Mouse (Mus musculus) hindbrain, embryonic 11.5 days (tissue): ENCODE results near the gene Serbp1. TPM values are rescaled to one million over a fixed set of nuclear protein-coding genes. Genes with fewer than 3 reads are reported as not detected.

Experiments used
- ATAC-seq: fragments of 200-750 bp; cut with Nextera tagmentation; 2 replicates; pipeline ENCODE4 v1.8.0; 2017; ENCODE audit warnings: mild to moderate bottlenecking, moderate TSS enrichment, moderate library complexity; ENCODE audit not compliant: low FRiP score
- DNase-seq: peaks from one replicate; pipeline ENCODE4 v3.0.0-alpha.2; 2015; ENCODE audit warnings: low spot score
- H3K27ac ChIP-seq: fragments of 300-500 bp; sonication (generic); 2 replicates; pipeline ENCODE4 v1.5.1; 2014; ENCODE audit warnings: mild to moderate bottlenecking, low read depth, low read length
- H3K27me3 ChIP-seq: fragments of 300-500 bp; sonication (generic); 2 replicates; pipeline ENCODE4 v1.6.1; 2014; ENCODE audit warnings: mild to moderate bottlenecking, low read length, moderate library complexity, mixed read lengths; ENCODE audit not compliant: control insufficient read depth, insufficient read depth
- H3K36me3 ChIP-seq: fragments of 300-500 bp; sonication (generic); 2 replicates; pipeline ENCODE4 v1.6.1; 2014; ENCODE audit warnings: mild to moderate bottlenecking, low read length, moderate library complexity, mixed read lengths; ENCODE audit not compliant: control insufficient read depth, insufficient read depth
- H3K4me1 ChIP-seq: fragments of 300-500 bp; sonication (generic); replicated peaks from 2 replicates; pipeline ENCODE4 v1.6.1; 2014; ENCODE audit warnings: low read length, mixed read lengths; ENCODE audit not compliant: control insufficient read depth, insufficient read depth
- H3K4me2 ChIP-seq: fragments of 300-500 bp; sonication (generic); replicated peaks from 2 replicates; pipeline ENCODE4 v1.6.1; 2014; ENCODE audit warnings: mild to moderate bottlenecking, low read depth, low read length
- H3K4me3 ChIP-seq: fragments of 300-500 bp; sonication (generic); 2 replicates; pipeline ENCODE4 v1.5.1; 2014; ENCODE audit warnings: low read depth, low read length
- H3K9ac ChIP-seq: fragments of 300-500 bp; sonication (generic); 2 replicates; pipeline ENCODE4 v1.6.1; 2014; ENCODE audit warnings: low read depth, low read length
- H3K9me3 ChIP-seq: fragments of 300-500 bp; sonication (generic); 2 replicates; pipeline ENCODE4 v1.6.1; 2016; ENCODE audit warnings: low read length; ENCODE audit not compliant: control insufficient read depth
- WGBS: fragments of 180-500 bp; shearing (Covaris S2); extraction: QIAGEN DNeasy Blood & Tissue Kit; methylation state at CpG from one replicate; pipeline ENCODE4 v1.1.7; 2014; 5-methylcytosine and 5-hydroxymethylcytosine counted together
- polyA plus RNA-seq: library from polyadenylated mRNA; unstranded; fragments of >200 nt; fragmentation: Nextera tagmentation; extraction: Ambion mirVana; gene quantifications from 2 replicates; pipeline ENCODE4 v1.2.1, GENCODE M21; 2014

Gene Serbp1
- polyA plus RNA-seq, 1 experiment from 2014 or later, result 546 TPM

- DNase-seq, result peak; percentile 69
- Histone ChIP-seq H3K9me3 (no peaks in the 10 kb centered on the region), H3K27me3 (no peaks in the 10 kb centered on the region), H3K4me2 (no peak overlapping the region), H3K9ac (no peak overlapping the region), H3K36me3 (no peaks in the 10 kb centered on the region), H3K4me1 (no peaks in the 10 kb centered on the region), H3K27ac (no peak overlapping the region), H3K4me3 (no peak overlapping the region)
- ATAC-seq, result 0 out of 2 replicates have a peak, but pooled peaks have one; percentile 57
- WGBS, result 35% methylated on average over 10 of the region's 10 CpGs
Measured at GRCm38 (mm10) chr6:67318451-67318850, 80.5 kb downstream of the Serbp1 start.

- H3K27me3 ChIP-seq, result no peaks in the 10 kb centered on the region
- no peak overlapping the region for H3K27ac ChIP-seq
- H3K9me3 ChIP-seq, result no peaks in the 10 kb centered on the region
- H3K4me1 ChIP-seq, result no peaks in the 10 kb centered on the region
- H3K9ac ChIP-seq, result no peak overlapping the region
- DNase-seq (no peak), ATAC-seq (no peak)
- no peak overlapping the region for H3K4me3 ChIP-seq
- H3K36me3 ChIP-seq, result no peaks in the 10 kb centered on the region
- WGBS, result 92% methylated on average over 3 of the region's 3 CpGs
- H3K4me2 ChIP-seq, result no peak overlapping the region
Measured at GRCm38 (mm10) chr6:67323788-67324187, 85.8 kb downstream of the Serbp1 start.

GRCm38 (mm10) chr6:67337943-67338342 is 100.0 kb downstream of the Serbp1 start:
- DNase-seq (no peak), ATAC-seq (no peak)
- no peaks in the 10 kb centered on the region for H3K9me3 ChIP-seq
- no peaks in the 10 kb centered on the region for H3K27me3 ChIP-seq
- H3K9ac ChIP-seq, result no peak overlapping the region
- no peak overlapping the region for H3K4me2 ChIP-seq
- no peaks in the 10 kb centered on the region for H3K36me3 ChIP-seq
- no peak overlapping the region for H3K27ac ChIP-seq
- H3K4me1 ChIP-seq, result no peaks in the 10 kb centered on the region
- H3K4me3 ChIP-seq, result no peak overlapping the region

GRCm38 (mm10) chr6:67339494-67339893 is 101.5 kb downstream of the Serbp1 start:
- Histone ChIP-seq H3K27ac (no peak overlapping the region), H3K4me1 (no peaks in the 10 kb centered on the region), H3K4me2 (no peak overlapping the region), H3K27me3 (no peaks in the 10 kb centered on the region), H3K9me3 (no peaks in the 10 kb centered on the region), H3K4me3 (no peak overlapping the region), H3K36me3 (no peaks in the 10 kb centered on the region), H3K9ac (no peak overlapping the region)
- ATAC-seq (no peak), DNase-seq (no peak)

Other genes starting within 250 kb of the Serbp1 start
- 17.7 and 19.8 TPM in 2 replicates for gene Gadd45a, start 200.7 kb upstream of the Serbp1 start, polyA plus RNA-seq
- 0.14 TPM in 1 of 2 replicates, not detected in the other for gene Il12rb2, start 138.0 kb downstream of the Serbp1 start, polyA plus RNA-seq